Mouse (Mus musculus) kidney, adult 2 months (tissue): Measurements from ENCODE around the gene Egfl8. TPM values are rescaled to one million over a fixed set of nuclear protein-coding genes. Genes with fewer than 3 reads are reported as not detected.

Source experiments
- DNase-seq: peaks from one replicate; pipeline ENCODE4 v3.0.0; 2021
- H3K27ac ChIP-seq: fragments of 200-500 bp; 2 replicates; pipeline ENCODE4 v1.5.1; 2012; ENCODE audit warnings: low read depth, low read length, control low read depth, inconsistent platforms; ENCODE audit not compliant: insufficient read depth
- H3K27me3 ChIP-seq: fragments of 200-500 bp; replicated peaks from 2 replicates; pipeline ENCODE4 v1.6.1; 2012; ENCODE audit warnings: mild to moderate bottlenecking, moderate library complexity, low read length, inconsistent platforms; ENCODE audit not compliant: control insufficient read depth, insufficient read depth
- H3K36me3 ChIP-seq: fragments of 200-500 bp; 2 replicates; pipeline ENCODE4 v1.6.1; 2012; ENCODE audit warnings: mild to moderate bottlenecking, moderate library complexity, low read length, inconsistent platforms; ENCODE audit not compliant: control insufficient read depth, insufficient read depth
- H3K4me1 ChIP-seq: fragments of 200-500 bp; 2 replicates; pipeline ENCODE4 v1.6.1; 2011; ENCODE audit warnings: low read length; ENCODE audit not compliant: control insufficient read depth, insufficient read depth
- H3K4me3 ChIP-seq: fragments of 200-500 bp; 2 replicates; pipeline ENCODE4 v1.5.1; 2011; ENCODE audit warnings: mild to moderate bottlenecking, low read depth, low read length, control low read depth; ENCODE audit not compliant: insufficient read depth
- CTCF ChIP-seq: fragments of 200-500 bp; conservative IDR thresholded peaks from 2 replicates; pipeline ENCODE4 v1.5.1; 2011; ENCODE audit warnings: low read depth, mild to moderate bottlenecking, control low read depth, low read length, moderate library complexity, mixed read lengths; ENCODE audit not compliant: insufficient read depth, insufficient read length
- POLR2A ChIP-seq: fragments of 200-500 bp; IDR thresholded peaks from one replicate; pipeline ENCODE4 v1.6.1; 2011; ENCODE audit warnings: low read depth, low read length, control low read depth
- WGBS: fragments of 180-500 bp; shearing (Covaris S2); methylation state at CpG from one replicate; pipeline ENCODE4 v1.1.7; 2018; 5-methylcytosine and 5-hydroxymethylcytosine counted together
- polyA plus RNA-seq: library from polyadenylated mRNA; depleted of rRNA; stranded (reverse); fragments of >200 nt; gene quantifications from 2 replicates; pipeline ENCODE4 v1.2.3, GENCODE M21; 2012; rRNA removed

The Egfl8 gene
- 5.1 and 5.3 TPM in 2 replicates for polyA plus RNA-seq

DNA sequence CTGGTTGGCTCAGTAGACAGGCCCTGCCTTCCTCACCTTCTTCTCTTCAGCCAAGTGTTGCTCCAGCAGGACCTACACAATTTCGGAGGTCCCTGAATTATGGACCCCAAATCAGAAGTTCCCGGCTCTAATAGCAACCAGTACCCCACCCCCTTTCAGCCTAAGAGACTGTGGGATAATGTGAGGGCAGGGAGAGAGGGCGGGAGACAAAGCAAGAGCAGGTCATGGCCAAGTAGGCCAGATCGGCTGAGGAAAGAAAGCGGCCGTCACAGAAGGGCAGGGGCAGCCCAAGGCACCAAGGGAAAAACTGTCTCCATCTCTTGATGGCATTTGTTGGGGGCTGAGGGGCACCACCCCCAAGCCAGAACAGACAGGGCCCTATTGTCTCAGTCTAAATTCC, at the start of gene Egfl8:
TSS of gene Egfl8 (minus strand) at position 101 of the 400 bp plus-strand sequence.
- Histone ChIP-seq H3K4me1 (no peaks in the 10 kb centered on the region), H3K27me3 (no peaks in the 10 kb centered on the region), H3K27ac (peak within 1 kb of the TSS; percentile 27; the same call in 1 of the 2 replicates), H3K36me3 (no peaks in the 10 kb centered on the region; the same call in 1 of the 2 replicates), H3K4me3 (no peak within 1 kb of the TSS)
- DNase-seq: no peak
- WGBS: 67% methylated on average over 6 of the region's 6 CpGs
- TF ChIP-seq CTCF: no peak
- TF ChIP-seq POLR2A: no peak

DNA sequence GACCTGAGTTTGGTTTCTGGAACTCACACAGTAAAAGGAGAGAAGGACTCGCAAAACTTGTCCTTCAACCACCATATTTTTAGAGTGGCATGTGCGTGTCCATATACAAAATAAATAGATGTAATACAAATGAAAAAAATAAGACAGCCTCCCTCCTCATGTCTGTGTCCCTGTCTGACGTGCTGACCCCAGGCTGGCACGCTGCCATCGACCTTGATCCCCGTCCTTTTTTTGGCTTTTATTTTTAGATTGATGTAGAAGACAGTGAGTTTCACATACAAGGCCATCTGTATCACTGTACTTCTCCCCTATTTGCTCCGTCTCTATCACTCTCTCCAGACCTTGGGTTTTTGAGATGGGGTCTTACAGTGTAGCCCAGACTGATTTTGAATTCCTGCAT, 48.7 kb upstream of the Egfl8 start:
- H3K27me3 ChIP-seq: no peaks in the 10 kb centered on the region
- no peak for DNase-seq
- TF ChIP-seq POLR2A (no peak), CTCF (no peak)
- no peaks in the 10 kb centered on the region for H3K36me3 ChIP-seq
- WGBS: 68% methylated on average over 7 of the region's 7 CpGs
- H3K27ac ChIP-seq: no peak overlapping the region
- H3K4me3 ChIP-seq: no peak overlapping the region
- H3K4me1 ChIP-seq: 0 out of 2 replicates have a peak, but pooled peaks cover 7% of the 10 kb centered on the region

DNA sequence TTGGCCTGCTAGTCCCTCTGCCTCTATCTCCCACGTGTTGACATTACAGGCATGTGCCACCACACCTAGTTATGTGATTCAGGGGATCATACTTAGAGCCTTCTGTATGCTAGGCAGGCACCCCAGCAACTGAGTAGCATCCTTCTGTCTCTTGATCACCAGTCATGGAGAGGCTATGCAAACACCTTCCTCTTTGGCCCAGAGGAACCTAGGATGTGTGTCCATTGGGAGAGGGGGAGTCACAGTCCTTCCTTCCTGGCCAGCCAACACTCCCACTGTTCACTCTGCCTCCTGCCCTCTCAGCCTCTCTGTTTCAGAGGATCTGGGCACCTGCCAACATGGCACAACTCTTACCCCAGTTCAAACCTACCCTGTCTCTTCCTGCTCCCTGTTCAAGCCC, 47.8 kb upstream of the Egfl8 start:
- TF ChIP-seq CTCF (no peak), POLR2A (no peak)
- no peak overlapping the region for H3K4me3 ChIP-seq
- no peaks in the 10 kb centered on the region for H3K36me3 ChIP-seq
- no peak for DNase-seq
- 44% methylated on average over 1 of the region's 1 CpGs for WGBS
- no peak overlapping the region for H3K27ac ChIP-seq
- no peaks in the 10 kb centered on the region for H3K27me3 ChIP-seq
- H3K4me1 ChIP-seq: peaks cover 11% of the 10 kb centered on the region; the same call in 1 of the 2 replicates

DNA sequence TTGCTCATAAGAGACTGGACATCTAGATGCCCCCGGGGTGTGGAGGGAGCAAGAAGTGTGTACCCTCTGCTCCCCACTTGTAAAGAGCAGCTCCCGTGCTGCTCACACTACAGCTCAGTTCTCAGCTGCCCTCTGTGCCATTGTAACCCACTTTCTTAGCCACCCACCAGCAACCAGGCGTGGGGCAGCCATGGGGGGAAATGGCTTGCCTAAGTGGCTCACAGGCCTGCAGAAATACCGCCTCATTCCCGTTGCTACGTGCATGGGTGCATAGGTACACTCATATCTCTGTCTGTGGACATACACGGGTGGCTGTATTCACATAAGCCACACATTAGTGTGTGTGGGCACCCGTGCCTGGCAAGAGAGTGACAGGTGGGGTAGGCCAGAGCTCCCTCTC, 47.2 kb upstream of the Egfl8 start:
- H3K27ac ChIP-seq: no peak overlapping the region
- no peaks in the 10 kb centered on the region for H3K36me3 ChIP-seq
- peaks cover 11% of the 10 kb centered on the region; the same call in 1 of the 2 replicates for H3K4me1 ChIP-seq
- 86% methylated on average over 8 of the region's 8 CpGs for WGBS
- TF ChIP-seq POLR2A (no peak), CTCF (no peak)
- H3K4me3 ChIP-seq: no peak overlapping the region
- no peaks in the 10 kb centered on the region for H3K27me3 ChIP-seq
- DNase-seq: no peak

DNA sequence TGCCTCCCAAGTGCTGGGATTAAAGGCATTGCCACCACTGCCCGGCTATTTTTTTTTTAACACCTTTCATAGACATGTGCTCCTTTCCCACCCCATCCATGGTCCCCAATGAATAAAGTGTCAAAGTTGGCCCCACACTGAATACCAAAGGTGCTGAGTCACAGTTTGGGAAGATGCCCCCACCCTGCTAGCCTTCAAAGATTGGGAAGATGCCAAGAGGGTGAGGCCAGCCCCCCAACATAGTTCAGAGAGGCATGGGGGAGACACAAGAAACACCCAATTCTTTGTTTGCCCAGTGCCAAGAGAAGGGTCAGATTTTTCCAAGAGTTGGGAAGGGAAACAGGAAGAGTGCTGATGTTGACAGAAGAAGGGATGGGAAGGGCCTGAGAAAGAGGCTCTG, 46.7 kb upstream of the Egfl8 start:
- H3K4me1 ChIP-seq: peaks cover 11% of the 10 kb centered on the region; the same call in 1 of the 2 replicates
- H3K27ac ChIP-seq: no peak overlapping the region
- no peak for DNase-seq
- no peaks in the 10 kb centered on the region for H3K27me3 ChIP-seq
- H3K4me3 ChIP-seq: no peak overlapping the region
- no peak for TF ChIP-seq CTCF
- no peak for TF ChIP-seq POLR2A
- 96% methylated on average over 1 of the region's 1 CpGs for WGBS
- H3K36me3 ChIP-seq: no peaks in the 10 kb centered on the region

DNA sequence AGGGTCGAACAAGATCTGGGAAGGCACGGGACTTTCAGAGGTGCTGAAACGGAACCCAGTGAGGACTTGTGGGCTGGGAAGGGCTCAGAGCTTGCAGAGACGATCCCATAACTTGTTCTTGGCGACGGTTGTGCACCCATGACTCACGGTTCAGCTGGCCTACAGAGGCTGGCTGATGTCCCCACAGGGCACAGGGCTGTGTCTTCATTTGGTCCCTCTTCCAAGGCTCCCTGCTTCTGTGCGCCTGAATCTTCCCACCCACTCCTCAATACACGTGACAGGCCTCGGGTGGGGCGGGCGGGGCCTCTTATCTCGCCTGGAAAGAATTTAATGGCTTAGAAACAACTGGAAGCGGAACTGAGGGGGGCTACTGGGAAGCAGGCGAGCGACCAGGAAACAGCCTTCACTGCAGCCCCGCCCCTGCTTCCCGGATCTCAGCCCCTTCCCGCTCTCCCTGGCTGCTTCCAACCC, 45.4 kb upstream of the Egfl8 start:
- H3K36me3 ChIP-seq: no peaks in the 10 kb centered on the region
- DNase-seq: peak; percentile 88
- H3K4me1 ChIP-seq: peaks cover 14% of the 10 kb centered on the region
- 7% methylated on average over 19 of the region's 19 CpGs for WGBS
- H3K4me3 ChIP-seq: peak overlapping the region; percentile 49
- peak overlapping the region; percentile 85 for H3K27ac ChIP-seq
- no peaks in the 10 kb centered on the region for H3K27me3 ChIP-seq
- peak; percentile 29 for TF ChIP-seq POLR2A
- no peak for TF ChIP-seq CTCF

DNA sequence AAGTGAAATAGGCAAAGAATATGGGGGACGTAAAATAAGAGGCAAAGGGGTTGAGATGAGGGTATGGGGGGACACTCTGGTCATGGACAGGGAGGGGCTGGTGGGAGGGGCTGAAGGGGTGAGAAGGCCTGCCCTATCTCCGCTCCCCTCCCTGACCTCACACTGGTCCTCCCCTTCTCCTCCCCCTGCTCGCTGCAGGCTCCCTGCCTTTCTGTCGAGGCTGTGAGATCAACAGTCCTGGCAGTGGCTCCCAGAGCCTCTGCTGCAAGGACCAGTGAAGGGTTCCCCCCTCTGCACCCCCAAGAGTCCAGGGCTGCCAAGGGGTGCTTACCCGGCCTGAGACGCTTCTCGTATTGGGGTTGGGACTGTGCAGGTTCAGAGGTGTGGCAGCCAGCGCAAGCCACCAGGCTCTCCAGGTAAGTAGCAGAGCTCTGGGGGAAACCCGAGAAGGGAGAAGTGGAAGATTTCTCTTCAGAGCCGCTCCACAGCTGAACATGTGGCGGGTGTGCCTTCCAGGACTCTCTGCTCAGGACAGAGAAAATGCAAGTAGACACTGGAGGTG, 44.6 kb upstream of the Egfl8 start:
- no peak for DNase-seq
- no peaks in the 10 kb centered on the region for H3K27me3 ChIP-seq
- peak overlapping the region; percentile 49; the same call in 1 of the 2 replicates for H3K4me3 ChIP-seq
- peaks cover 19% of the 10 kb centered on the region for H3K4me1 ChIP-seq
- TF ChIP-seq CTCF (no peak), POLR2A (no peak)
- H3K36me3 ChIP-seq: no peaks in the 10 kb centered on the region
- H3K27ac ChIP-seq: peak overlapping the region; percentile 85; the same call in 1 of the 2 replicates
- 30% methylated on average over 11 of the region's 11 CpGs for WGBS
